Mouse (Mus musculus): ENCODE measurements around the gene Padi2.

Gene Padi2

DNA sequence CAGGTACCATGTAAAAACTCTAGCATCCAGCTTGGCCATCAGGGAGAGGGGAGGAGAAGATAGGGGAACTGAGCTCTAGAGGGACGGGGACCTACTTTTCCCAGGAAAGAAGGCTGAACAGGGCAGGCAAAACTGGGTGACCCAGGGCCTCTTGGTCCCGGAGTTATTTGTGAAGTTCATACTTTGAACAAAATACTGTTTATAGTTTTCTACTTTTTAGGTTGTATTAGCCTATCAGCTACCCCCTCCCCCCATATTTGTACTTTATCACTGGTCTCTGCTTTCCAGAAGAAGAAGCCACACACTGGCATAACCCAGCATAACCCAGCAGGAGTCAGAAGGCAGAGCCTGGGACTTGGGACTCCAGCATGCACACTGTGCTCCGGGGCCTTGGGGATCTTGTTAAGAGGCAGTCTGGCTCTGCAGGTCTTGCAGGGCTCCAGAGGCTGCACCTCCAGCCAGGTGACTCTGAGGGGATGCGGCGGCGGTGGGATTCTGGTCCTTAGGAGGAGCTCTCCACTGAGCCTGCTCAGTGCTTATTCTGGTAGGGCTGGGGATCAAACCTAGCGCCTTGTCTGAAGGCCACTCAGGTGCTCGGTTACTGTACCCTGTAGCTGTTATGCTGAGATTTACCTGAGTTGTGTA, 25.0 kb upstream of the Padi2 start:
- no peak for DNase-seq (ENCODE audit: low spot score in 2 of 2)

DNA sequence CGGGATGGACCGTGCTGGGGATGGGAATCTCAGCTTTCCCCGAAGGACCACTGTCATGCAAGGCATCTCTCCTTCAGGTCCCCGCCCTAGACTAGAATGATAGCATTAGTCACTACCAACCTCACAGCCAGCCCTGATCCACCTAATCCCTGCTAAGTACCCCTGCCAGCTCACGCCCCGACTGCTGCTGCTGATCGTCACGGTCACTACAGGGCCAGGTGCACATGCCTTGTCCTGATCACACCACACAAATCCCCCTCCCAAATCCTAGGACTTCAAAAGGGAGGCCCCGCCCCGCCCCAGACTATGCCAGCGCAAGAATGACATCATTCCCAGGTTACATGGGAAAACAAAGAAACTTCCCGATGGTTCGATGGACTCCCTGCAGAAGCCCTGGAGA, 24.4 kb upstream of the Padi2 start:
- DNase-seq (ENCODE audit: low spot score in 2 of 2) = no peak

DNA sequence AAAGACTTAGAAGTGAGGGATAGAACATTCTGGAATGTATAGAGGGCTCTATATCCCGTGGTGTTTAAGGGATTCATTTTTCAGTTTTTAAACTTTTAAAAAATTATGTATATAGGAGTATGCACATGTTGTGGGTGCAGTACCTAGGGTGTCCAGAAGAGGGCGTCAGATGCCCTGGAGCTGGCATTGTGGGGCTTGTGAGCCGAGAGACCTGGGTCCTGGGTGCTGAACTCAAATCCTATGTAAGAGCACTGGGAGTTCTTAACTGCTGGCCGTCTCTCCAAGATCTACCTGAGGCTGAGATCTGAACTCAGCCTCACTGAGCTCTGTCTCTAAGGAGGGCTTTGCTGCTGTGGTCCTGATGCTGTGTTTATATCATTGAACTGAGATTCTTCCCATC, 23.8 kb upstream of the Padi2 start:
- no peak for DNase-seq (ENCODE audit: low spot score in 2 of 2)

DNA sequence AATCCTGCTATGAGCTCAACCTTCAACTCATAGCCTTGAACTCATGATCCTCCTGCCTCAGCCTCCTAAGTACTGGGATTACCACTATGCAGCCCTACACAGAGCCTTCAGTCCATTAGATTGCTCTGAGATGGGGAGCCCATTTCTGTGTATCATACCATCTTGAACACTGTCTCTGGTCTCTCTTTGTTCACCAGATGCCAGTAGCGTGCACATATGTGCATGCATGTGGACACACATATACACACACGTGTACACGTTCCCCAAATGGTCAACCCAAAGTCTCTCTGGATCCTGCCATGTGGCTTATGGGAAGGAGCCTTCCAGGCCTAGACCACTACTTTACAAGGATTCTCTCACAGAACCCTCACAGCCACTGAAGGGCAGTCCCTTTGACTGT, 23.2 kb upstream of the Padi2 start:
- DNase-seq (ENCODE audit: low spot score in 2 of 2) = no peak

DNA sequence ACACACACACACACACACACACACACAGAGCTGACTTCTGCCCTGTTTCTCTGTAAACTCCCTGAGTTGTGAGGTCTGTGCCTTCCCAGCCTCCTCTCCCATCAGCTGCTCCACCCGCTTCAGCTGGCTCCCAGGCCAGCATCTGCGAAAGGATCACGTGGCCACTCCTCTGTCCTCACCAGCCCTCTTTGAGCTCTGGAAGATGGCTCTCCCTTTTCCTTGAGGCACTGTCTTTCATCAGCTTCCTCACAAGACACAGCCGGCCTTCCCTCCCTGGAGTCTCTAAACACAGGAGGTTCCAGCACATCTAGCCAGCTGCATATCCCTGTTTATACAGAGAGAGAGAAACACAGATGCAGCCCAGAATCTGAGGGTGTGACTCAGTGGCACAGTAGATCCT, 22.3 kb upstream of the Padi2 start:
- DNase-seq (ENCODE audit: low spot score in 2 of 2) = no peak

DNA sequence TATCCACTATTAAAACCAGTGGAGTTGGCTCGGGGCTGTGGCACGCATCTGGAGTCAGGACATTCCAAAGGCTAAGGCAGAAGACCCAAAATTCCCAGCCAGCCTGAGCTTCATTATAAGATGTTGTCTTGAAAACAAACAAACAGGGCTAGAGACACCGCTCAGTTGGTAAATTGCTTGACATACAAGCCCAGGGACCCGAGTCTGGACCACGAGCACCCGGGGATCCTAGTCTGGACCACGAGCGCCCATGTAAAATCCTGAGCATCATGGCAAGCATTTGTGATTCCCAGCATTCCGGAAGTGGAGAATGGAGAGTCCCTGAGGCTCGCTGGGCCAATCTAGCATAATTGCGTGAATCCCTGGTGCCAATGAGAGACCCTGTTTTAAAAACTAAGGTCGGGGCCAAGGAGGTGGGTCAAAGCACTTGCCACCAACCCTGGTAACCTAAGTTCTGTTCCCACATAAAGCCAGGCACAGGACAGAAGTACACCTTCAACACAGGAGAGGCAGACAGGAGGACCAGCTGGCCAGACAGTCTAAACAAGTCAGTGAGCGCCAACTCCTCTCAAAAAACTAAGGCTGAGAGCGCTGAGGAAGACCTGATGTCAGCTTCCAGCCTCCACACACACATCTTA, 14.5 kb upstream of the Padi2 start:
- no peak for DNase-seq (ENCODE audit: low spot score in 2 of 2)

DNA sequence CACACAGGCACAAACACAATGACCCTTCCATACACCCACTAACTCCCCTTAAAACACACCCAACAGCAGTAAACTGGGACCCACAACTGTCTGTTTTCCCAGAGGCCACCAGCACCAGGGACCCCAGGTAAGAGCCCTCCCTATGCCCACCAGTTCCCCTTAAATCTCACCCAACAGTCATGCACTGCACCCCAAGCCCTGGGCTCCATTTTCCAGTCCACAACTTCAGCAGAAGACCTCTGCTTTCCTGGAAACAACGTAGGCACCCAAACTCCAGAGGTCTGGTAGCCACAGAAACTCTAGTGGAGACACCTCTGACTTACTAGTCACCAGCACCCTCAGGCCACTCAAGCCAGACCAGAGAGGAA, 14.0 kb upstream of the Padi2 start:
- no peak for DNase-seq (ENCODE audit: low spot score in 2 of 2)

DNA sequence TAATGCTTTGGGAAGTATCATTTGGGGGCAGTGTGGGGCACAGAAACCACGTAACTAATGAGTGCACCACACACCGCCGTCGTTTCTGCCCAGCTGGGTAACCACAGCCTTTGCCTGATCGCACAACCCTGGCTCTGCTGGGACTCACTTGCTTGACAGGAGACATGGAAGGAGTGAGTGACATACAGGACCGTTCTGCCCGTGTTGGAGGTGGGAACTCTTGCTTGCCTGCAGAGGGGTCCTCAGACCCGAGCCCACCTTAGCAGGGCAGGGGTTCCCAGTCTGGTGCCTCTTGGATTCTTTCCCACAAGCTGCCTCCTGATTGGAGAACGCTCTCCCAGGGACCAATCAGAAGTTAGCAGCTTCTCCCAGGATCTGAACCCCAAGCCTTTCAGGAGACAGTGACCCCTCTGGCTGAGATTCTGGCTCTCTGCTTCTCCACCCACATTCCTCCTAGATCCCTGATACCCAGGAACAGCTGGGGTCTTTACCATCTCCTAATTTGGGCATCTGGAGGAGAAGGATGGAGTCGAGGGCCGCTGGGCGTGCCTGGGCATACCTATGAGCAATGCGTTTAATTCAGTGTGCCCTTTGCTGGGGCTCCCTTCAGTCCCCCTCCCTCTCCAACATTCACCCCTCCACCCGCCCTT, 1.2 kb upstream of the Padi2 start:
- peak in 1 of 2 experiments; percentile 30 for DNase-seq (ENCODE audit: low spot score in 2 of 2)

DNA sequence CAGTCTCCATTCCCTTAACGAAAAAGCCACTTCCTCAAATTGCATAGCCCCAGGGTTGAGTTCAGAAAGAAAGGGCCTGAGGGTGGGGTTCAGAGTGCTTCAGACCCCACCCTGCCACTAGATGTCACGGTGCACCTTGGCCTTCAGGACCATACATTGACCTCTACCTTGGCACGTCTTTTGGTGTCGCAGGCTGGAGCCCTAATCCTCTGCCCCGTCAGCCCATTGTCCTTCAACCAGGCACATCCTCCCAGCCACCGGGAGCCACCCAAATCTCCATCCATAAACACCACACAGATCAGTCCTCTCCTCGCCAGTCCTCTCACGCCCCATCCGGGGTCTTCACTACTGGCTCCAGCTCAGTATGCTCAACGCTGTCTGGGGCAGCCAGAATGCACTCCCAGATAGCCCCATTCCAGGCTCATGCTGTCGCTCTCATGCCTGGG, 695 bp upstream of the Padi2 start:
- peak; percentile 80 to 85 for DNase-seq (ENCODE audit: low spot score in 2 of 2)

DNA sequence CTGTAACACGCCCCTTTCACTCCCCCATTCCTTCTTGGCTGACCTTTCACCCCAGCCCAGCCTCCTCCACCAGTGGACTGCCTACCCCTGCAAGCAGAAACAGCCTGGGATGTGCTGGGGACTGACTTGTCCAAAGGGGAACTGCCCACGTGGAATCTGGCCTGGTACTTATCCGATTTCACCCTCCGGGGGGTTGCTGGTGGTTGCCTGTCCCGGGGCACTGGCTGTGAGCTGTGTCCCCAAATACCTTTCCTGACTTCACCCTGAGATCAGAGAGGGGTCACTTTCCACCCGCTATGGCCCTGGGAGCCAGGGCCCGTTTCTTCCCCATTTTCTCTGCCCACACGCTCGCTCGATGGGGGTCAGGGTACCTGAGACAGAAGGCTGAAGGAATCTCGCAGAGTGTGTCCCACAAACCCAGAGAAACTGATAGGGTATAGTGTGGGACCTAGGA, 710 bp downstream of the Padi2 start:
- no peak for DNase-seq (ENCODE audit: low spot score in 2 of 2)

DNA sequence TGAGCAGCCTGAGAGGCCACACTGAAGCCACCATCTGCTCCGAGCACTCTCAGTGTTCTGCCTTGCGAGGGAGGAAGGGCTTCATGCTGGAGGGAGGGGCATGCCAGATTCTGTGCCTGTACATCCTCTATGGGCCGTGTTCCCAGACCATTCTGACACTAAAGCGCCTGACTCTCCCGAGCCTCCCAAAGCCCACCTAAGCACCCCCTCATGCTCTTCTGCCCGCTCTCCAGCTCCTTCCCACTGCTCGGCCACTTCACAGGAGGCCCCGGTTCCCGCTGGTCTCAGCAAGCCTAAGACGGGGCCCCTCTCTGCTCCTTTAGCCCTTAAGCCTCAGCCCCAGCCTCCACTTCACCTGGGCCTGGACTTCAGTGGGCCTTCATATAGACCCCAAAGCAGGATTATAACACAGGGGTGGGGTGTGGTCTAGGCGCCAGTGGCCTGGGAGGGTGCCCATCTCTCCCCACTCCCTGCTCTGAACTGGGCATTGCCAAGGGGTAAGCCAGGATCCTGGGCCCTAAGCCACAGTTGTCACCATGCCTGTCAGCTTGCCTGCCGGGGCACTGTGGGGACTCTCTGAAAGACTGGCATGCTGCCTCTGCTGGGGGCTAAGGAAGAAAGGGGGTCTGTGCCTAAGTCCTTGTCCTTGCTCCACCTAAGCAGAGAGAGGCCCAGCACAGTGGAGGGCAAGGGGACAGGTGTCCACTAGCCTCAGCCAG, 1.3 kb downstream of the Padi2 start:
- DNase-seq (ENCODE audit: low spot score in 2 of 2) = no peak

DNA sequence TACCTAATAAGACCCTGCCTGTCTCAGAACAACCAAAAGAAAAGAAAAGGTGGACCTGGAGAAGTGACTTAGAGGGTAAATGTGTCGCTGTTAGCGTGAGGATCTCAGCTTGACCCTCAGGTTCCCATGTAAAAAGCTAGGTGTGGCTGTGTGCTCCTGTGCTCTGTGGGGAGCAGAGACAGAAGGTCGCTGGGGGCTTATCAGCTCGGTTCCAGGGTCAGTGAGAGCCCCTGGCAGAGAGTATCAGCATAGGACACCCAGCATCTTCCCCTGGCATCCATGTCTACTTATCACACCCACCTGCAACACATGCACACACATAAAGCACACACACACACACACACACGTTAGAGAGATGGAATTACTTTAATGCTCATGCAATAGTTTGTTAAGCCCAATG, 2.5 kb downstream of the Padi2 start:
- DNase-seq (ENCODE audit: low spot score in 2 of 2) = no peak

DNA sequence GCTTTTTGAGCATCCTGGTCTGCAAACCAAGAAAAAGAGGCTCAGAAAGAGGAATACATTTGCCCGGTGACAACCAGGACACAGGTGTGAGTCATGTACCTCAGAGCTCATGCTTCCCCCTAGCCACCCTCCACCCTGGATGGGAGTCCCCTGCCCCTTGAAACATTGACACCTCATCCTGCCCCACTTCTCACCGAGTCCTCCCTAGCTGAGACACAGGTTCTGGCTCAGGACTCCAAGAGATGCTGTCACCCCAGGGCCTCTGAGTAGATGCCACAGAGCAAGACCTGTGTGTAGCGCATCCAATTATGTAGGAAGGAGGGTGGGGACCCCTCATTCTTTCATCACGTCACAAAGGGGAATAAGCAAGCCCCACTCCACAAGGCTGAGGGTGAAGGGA, 3.4 kb downstream of the Padi2 start:
- no peak for DNase-seq (ENCODE audit: low spot score in 2 of 2)

DNA sequence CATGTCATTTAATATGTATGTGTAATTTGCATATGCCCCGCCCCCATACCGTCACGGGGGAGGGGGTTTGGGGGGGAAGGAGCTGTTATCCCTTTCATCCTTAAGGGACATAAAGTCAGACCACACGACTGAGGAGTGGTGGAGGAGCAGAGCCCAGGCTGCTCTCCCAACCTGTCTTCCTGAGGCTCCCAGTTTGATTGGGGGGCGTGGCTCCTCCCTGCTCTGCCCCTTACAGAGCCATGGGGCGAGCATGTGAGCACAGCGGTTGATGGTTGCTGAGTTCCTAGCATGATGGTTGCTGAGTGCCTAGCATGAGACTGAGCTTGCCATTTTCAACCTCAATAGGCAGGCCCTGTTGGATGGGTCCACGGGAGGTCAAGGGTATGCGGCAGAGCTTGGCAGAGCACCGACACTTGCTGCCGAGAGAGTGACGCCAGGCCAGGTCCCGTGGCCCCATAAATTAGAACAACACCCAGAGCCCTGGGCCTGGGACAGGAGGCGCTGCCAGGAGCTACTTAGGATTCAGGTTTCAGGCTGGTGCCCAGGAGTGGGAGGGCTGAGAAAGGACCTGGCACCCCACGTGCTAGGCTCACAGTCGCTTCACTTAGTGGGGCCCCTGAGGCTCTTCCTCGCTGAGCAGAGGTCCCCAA, 4.6 kb downstream of the Padi2 start:
- DNase-seq (ENCODE audit: low spot score in 2 of 2) = no peak

DNA sequence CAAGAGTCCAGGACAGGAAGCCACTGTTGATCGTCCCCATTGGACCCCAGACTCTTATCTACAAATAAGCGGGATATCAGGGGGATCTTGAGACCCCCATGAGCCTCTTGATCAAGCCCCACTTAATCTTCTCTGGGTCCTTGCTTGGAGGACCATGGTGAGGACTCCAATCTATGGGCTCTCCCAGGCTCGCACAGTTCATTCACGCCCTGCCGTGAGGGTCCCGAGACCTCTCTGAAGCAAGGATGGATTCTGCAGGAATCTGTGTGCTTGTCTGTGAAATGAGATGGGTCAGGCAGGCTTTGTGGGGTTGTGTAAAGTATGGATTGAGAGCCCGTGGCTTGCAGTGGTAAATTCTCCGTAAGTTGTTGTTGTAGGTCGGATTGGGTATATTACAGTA, 5.3 kb downstream of the Padi2 start:
- DNase-seq (ENCODE audit: low spot score in 2 of 2) = no peak

DNA sequence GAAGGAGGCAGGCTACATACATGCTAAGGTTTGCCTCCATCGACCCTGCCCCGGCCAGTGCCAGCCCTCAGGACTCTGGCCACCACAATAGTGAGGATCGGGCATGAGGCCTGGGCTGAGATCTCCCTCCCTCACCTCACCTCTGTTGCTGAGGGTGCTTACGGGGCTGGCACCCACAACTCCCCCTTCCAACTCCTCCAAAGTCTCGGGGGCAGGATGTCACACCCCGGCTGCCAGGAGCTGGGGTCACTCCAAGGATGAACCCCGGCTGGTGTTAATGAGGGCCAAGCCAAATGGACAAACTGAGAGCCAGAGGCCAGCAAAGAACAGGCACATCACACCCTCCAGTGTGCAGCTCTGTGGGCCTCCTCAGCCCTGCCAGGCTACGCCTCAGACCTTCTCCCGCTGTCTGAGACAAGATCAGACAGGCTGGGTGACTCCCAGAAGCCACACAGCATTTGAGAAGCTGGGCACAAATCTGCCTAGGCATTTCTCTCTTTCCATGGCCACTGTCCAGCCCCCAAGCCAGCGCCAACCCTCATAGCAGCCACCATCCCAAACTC, 6.2 kb downstream of the Padi2 start:
- no peak for DNase-seq (ENCODE audit: low spot score in 2 of 2)

DNA sequence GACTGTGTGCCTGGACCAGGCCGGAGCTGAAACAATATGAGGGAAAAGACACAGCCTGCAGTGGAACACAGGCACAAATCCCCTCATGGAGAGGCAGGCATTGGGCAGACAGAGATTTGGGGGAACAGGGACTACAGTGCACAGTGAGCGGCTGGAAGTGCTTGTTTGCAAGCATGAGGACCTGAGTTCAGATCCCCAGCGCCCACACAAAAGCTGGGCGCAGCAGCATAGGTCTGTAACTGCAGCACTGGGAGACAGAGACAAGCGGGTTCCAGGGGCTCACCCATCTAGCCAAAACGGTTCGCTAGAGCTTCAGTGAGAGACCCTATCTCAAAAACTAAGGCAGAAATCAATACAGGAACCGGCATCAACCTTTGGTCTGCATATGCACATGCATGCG, 7.4 kb downstream of the Padi2 start:
- DNase-seq (ENCODE audit: low spot score in 2 of 2) = no peak

DNA sequence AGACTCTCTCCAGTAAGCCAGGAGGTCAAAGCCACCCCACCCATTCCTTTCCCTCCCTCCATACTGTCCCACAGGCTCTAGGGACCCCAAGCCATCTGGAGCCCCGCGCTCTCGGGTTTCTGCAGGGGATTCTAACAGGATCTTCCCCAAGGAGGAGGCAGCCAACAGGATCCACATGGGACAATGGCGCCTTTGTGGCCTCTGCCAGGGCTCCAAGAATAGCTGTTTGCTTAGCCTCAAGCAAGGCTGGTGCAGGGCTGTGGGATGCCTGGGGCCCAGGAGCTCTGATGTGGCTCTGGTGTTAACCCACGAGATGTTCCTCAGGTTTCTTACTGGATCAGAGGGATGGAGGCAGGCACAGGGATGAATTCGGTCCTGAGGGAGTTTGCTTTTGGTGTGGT, 8.6 kb downstream of the Padi2 start:
- no peak for DNase-seq (ENCODE audit: low spot score in 2 of 2)

DNA sequence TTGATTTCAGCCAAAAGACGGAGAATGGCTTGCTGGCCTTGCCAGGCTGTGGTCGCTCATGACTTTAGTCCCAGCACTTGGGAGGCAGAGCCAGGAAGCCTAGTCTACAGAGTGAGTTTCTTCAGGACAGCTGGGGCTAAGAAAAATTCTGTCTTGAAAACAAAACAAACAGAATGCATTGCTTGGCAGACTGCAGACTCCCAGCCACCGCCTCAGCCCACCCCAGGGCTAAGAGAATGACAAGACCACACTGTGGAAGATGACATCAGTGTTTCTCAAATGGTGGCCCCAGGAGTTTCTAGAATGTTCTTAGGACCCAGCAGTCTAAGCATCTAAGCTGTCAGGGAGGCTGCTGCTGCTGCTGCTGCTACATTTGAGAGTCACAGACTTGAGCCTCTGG, 9.1 kb downstream of the Padi2 start:
- DNase-seq (ENCODE audit: low spot score in 2 of 2) = no peak

DNA sequence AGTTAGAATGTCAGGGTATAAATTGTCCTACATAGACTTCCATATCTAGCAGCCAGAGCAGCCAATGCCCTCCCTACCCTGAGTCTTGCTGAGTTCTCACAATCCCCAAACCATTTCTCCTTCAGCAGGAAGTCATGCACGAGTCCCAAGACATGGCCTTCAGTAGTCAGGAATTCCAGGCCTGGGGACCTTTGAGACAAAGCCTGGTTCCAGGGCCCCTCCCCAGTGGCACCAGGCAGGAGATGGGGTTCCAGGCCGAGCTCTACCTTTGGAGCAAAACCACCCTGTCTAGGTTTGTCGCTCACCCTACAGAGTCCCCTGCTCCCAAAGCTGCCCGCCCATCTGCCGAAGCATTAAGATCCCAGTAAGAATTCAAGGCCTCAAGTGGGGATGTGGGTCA, 10.2 kb downstream of the Padi2 start:
- no peak for DNase-seq (ENCODE audit: low spot score in 2 of 2)

DNA sequence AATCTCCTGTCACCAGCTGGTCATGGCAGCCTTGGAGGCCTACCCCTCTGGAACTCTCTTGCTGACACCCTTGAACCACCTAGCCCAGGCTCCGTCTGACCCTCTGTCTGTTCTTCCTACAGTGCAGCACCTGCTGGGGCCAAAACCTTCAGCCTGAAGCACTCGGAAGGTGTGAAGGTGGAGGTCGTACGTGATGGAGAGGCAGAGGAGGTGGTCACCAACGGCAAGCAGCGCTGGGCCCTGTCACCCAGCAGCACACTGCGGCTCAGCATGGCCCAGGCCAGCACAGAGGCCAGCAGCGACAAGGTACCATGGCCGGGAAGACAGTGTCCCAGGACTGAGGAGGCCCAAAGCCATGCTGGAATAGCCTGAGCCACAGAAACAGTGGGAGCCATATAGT, 11.3 kb downstream of the Padi2 start:
- no peak for DNase-seq (ENCODE audit: low spot score in 2 of 2)
